Mouse (Mus musculus) splenic B cell, adult 2 months (primary cell): ENCODE results near the gene Chml.

Experiments used
- DNase-seq: peaks from one replicate; pipeline ENCODE4 v3.0.0-alpha.2; 2011; ENCODE audit warnings: low read depth, low spot score
- H3K27me3 ChIP-seq: 2 replicates; pipeline ENCODE4 v1.6.1; 2012; ENCODE audit warnings: mild to moderate bottlenecking, low read length, moderate library complexity, mixed read lengths; ENCODE audit not compliant: control insufficient read depth, poor library complexity, insufficient read depth, severe bottlenecking
- H3K36me3 ChIP-seq: 2 replicates; pipeline ENCODE4 v1.6.1; 2012; ENCODE audit warnings: mild to moderate bottlenecking, low read length, moderate library complexity, mixed read lengths; ENCODE audit not compliant: control insufficient read depth, poor library complexity, insufficient read depth, severe bottlenecking

The Chml gene

DNA sequence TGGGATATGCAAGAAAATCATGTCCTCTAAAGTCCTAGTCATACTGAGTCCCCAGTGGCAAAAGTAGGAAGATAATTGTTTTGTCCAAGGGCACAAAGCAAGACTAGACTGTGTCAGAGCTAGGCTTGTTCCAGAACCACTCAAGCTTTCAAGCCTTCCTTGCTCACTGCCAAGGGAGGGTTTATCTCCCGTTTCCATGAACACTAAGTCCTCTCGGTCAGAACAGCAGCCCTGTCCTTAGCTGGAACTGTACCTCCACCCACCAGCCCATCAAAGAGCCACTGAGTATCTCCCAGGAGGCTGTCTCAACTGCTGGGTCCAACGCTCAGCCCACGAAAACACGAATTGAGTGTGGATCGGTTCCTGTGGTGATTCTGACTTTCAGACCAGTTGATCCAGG is 17.6 kb downstream of the Chml start:
- DNase-seq, result no peak
- Histone ChIP-seq H3K36me3 (no peaks in the 10 kb centered on the region), H3K27me3 (no peaks in the 10 kb centered on the region)

DNA sequence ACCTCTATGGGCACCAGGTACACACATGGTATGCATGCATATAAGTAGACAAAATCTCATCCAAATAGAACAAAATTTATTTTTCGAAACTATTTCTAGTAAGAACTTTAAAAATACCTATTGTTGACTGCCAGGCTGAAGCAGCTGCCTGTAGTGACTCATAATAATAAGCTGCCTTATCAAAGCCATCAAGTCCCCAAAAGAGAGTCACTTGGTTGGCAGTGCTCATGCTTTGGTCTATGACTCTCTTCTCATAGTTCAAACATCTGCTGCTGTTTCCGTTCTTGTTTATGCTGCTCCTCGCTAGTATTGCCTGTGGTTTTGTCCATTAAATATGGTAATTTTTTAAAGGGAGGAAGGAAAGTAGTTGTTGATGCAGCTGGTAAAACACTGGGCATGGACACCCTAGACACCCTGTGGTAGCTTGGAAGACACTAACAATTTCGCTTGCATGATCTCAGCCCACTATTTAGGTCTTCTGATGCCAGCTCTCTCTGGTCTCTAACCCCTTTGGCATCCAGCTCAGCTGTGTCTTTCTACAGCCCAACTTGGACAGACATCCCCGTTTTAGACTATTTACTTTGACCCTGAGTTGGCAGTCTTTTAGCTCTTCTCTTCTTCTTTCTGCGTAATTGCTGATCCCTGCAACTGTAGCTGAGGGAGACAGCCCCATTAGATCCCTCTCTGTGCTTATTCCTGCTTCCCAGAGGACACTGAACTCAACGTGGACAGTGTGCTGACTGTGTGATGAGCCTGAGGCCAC is 19.0 kb downstream of the Chml start:
- DNase-seq, result no peak
- H3K36me3 ChIP-seq, result no peaks in the 10 kb centered on the region
- no peaks in the 10 kb centered on the region for H3K27me3 ChIP-seq

- H3K27me3 ChIP-seq, result no peaks in the 10 kb centered on the region
- H3K36me3 ChIP-seq, result no peaks in the 10 kb centered on the region
- DNase-seq, result peak; percentile 24
Measured at GRCm38 (mm10) chr1:175671626-175672025, 21.1 kb downstream of the Chml start.

DNA sequence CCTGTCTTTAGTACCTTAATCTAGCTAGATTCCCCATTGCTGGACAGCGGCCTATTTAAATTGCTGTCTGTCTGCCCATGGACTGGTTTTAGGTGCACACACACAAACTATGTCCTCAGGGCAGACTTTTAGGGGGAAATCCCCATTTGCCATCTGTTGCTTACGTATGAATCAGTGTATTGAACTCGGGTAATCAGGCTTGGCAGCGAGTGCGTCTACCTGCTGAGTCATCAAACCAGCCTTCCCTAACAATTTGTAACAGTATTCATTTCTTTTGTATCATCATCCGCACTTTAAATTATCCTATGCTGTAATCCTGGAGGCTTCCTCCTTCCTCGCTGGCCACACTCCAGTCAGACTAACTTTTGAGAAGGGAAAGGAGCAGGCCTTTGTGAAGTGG is 22.7 kb downstream of the Chml start:
- peak; percentile 18 for DNase-seq
- H3K36me3 ChIP-seq, result no peaks in the 10 kb centered on the region
- no peaks in the 10 kb centered on the region for H3K27me3 ChIP-seq

DNA sequence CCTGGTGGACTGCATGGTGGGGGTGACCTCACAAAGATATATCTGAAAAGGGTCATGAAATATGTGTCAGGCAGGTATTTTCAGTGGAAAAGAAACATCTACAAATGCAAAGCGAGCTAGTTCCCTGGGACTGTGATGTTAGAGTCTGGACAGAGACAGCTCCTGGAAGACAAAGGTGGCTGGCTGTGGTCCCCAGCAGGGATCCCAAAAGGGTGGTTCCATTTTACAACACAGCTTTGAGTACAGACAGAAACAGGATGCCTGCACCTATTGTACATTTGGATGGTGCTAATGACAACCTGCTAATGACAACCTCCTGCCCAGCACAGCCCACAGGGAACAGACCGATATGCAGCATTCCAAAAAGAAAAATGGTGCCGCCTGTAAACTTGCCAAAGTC is 23.2 kb downstream of the Chml start:
- no peak for DNase-seq
- Histone ChIP-seq H3K36me3 (no peaks in the 10 kb centered on the region), H3K27me3 (no peaks in the 10 kb centered on the region)

GRCm38 (mm10) chr1:175668666-175669405 is 23.9 kb downstream of the Chml start:
- peak; percentile 83 for DNase-seq
- no peaks in the 10 kb centered on the region for H3K36me3 ChIP-seq
- no peaks in the 10 kb centered on the region for H3K27me3 ChIP-seq

GRCm38 (mm10) chr1:175659900-175660299 is 32.8 kb downstream of the Chml start:
- DNase-seq, result peak; percentile 61
- Histone ChIP-seq H3K36me3 (peaks cover 20% of the 10 kb centered on the region; the same call in 1 of the 2 replicates), H3K27me3 (no peaks in the 10 kb centered on the region; the same call in 1 of the 2 replicates)

DNA sequence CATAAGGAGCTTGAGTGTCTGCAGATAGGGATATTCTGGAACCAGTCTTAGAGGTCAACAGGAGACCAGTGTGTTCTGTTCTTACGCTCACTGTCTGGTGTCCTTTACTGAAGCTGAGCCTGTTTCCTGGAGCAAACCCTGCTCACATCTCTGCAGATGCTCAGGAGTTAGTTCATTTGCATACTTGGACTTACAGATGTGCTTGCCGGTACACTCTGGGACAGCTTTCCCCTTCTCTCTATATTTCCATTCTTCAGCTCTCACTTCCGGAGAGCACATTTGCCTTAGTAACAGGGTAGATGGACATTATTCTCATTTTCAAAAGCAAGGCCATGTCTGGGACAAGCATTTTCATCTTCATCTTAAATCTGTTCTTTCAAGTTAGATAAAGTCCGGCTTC is 44.1 kb downstream of the Chml start:
- DNase-seq, result no peak
- no peaks in the 10 kb centered on the region for H3K27me3 ChIP-seq
- H3K36me3 ChIP-seq, result peaks cover 18% of the 10 kb centered on the region

DNA sequence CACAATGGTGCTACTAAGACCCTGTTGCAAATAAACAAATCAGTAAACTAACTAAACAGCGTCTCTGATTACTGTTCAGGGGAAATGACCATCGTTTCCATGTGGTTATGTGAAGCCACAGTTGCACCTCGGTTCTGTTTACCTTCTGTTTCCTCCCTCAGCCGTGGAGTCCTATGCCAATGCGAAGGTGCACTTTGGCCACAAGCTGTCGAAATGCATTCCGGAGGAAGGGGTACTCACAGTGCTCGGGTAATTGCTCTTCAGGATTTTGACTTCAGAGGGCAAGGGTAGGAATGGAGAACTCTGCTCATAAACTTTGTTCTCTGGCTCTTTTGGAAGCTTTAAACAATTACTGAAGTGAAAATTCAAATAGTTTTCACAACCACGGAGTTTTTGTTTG is 45.7 kb downstream of the Chml start:
- DNase-seq, result no peak

DNA sequence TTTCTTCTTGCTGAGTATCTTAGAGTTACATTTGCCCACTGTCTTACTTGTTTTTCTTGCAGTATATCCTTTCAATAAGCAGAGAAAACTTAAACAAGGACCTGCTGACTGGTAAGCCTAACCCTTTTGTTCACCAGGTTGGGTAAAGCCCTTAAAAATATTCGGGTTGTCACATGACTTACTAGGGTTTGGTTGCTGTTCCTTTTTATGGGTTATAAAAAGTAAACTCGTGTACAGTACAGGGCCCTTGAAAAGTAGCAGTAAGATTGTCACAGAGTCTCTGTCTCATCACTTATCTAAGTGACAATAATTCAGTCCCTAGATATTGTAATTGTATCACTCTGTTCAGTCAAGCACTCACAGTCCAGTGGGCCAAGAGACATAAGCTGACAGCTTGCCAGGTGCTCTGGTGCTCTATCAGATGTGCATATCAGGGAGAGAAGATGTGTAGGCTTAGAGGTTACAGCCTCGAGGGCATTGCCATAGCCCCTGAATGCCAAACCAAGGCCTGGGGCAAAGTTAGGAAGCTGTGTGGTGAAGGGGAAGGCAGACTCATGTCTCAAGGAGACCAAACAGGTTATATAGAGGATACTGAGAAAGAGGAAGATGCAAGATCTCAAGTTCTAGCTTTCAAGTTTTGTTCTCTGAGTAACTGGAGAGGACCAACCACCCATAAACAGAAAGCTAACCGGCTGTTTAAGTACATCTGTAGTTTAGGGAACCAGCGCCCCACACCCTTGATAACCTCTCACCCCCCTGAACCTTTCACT is 49.0 kb downstream of the Chml start:
- peak; percentile 71 for DNase-seq
- Histone ChIP-seq H3K27me3 (no peaks in the 10 kb centered on the region), H3K36me3 (peaks cover 5% of the 10 kb centered on the region)

More for the DNA sequence above, 45.7 kb downstream of the Chml start:
- Histone ChIP-seq H3K27me3 (no peaks in the 10 kb centered on the region), H3K36me3 (peaks cover 11% of the 10 kb centered on the region)

GRCm38 (mm10) chr1:175640435-175641150 is 52.1 kb downstream of the Chml start:
- peaks cover 1% of the 10 kb centered on the region; the same call in 1 of the 2 replicates for H3K36me3 ChIP-seq
- peak; percentile 42 for DNase-seq
- no peaks in the 10 kb centered on the region for H3K27me3 ChIP-seq

DNA sequence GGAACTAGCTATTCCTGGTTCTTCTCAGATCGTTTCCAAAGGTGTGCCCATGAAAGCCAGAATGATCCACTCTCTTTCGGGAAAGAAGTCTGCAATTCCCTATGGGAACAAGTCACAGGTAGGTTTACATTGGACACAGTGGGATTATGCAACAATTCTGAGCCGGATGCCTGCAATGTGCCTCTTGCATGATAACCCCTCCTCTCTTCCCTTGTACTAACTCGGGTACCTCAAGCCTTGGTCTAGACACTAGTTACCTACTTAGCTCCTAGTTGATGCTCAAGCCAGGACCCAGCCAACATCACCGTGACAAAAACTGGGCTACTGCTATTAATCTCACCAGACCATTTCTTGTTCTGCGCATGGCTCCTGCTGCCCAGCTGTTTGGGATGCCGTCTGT is 53.6 kb downstream of the Chml start:
- no peaks in the 10 kb centered on the region for H3K27me3 ChIP-seq
- DNase-seq, result no peak
- H3K36me3 ChIP-seq, result peaks cover 1% of the 10 kb centered on the region; the same call in 1 of the 2 replicates

DNA sequence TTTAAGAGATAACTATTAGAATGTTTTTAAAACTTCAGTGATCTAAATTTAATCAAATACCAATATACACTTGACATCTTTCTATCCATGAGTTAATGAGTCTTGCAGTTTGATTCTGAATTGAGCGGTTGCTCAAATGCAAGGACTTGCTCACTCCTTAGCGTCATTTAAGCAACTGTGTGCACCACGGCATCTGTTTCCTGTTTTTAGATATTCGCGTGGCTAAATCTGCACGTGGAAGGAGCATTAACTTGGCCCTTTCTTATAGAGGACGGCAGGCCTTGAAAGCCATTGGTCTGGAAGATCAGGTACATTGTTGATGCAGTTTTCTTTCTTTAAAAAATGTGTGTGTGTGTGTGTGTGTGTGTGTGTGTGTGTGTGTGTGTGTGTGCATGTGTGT is 55.0 kb downstream of the Chml start:
- Histone ChIP-seq H3K36me3 (peaks cover 1% of the 10 kb centered on the region; the same call in 1 of the 2 replicates), H3K27me3 (no peaks in the 10 kb centered on the region)
- peak; percentile 70 for DNase-seq

DNA sequence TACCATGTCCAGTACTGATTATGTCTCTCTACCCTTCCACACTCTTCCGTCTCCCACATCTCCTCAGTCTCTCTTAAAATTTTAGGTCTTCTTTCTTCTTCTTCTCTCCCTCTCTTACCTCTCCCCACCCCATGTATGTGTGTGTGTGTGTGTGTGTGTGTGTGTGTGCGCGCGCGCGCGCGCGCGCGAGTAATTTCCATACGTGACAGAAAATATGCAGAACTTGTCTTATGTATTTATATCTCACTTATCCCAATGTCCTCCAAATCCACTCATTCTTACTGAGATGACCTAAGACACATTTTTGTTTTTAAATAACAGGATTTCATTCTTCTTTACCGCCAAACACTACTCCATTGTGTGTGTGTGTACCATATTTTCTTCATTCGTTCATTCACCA is 60.2 kb downstream of the Chml start:
- H3K36me3 ChIP-seq, result no peaks in the 10 kb centered on the region
- H3K27me3 ChIP-seq, result no peaks in the 10 kb centered on the region
- DNase-seq, result peak; percentile 35
